Mouse (Mus musculus) gastrocnemius, postnatal 10 days (tissue): Measurements from ENCODE around the gene Dand5. TPM values are rescaled to one million over a fixed set of nuclear protein-coding genes. Genes with fewer than 3 reads are reported as not detected.

Experiments used
- DNase-seq: peaks from one replicate; pipeline ENCODE4 v3.0.0; 2021; ENCODE audit warnings: mixed read lengths
- total RNA-seq, 2 experiments: library from RNA; stranded (reverse); gene quantifications; 2 replicates each; pipeline ENCODE4 v1.2.3; 2021

Dand5 gene
- total RNA-seq, 2 experiments from 2014 or later, result 5.8 to 7.3 TPM

- DNase-seq, result peak; percentile 63
Observed at GRCm38 (mm10) chr8:84783919-84784581, 38.6 kb downstream of the Dand5 start.

- no peak for DNase-seq
Observed at GRCm38 (mm10) chr8:84783198-84783918, 39.3 kb downstream of the Dand5 start.

- peak; percentile 55 for DNase-seq
Observed at GRCm38 (mm10) chr8:84782680-84783079, 39.9 kb downstream of the Dand5 start.

GRCm38 (mm10) chr8:84781686-84782505, 40.7 kb downstream of the Dand5 start:
- DNase-seq, result no peak

GRCm38 (mm10) chr8:84780949-84781680, 41.5 kb downstream of the Dand5 start:
- no peak for DNase-seq

- no peak for DNase-seq
Observed at GRCm38 (mm10) chr8:84780225-84780555, 42.4 kb downstream of the Dand5 start.

- DNase-seq, result no peak
Observed at GRCm38 (mm10) chr8:84779519-84780224, 43.0 kb downstream of the Dand5 start.

- DNase-seq, result no peak
Observed at GRCm38 (mm10) chr8:84778638-84779380, 43.8 kb downstream of the Dand5 start.

- DNase-seq, result no peak
Observed at GRCm38 (mm10) chr8:84777899-84778637, 44.6 kb downstream of the Dand5 start.

GRCm38 (mm10) chr8:84776569-84776968, 46.1 kb downstream of the Dand5 start:
- DNase-seq, result no peak

- DNase-seq, result no peak
Observed at GRCm38 (mm10) chr8:84775621-84776113, 47.0 kb downstream of the Dand5 start.

GRCm38 (mm10) chr8:84775105-84775591, 47.5 kb downstream of the Dand5 start:
- DNase-seq, result peak; percentile 46

GRCm38 (mm10) chr8:84774473-84774911, 48.1 kb downstream of the Dand5 start:
- DNase-seq, result peak; percentile 63

GRCm38 (mm10) chr8:84773833-84774232, 48.8 kb downstream of the Dand5 start:
- peak; percentile 79 for DNase-seq

GRCm38 (mm10) chr8:84773304-84773703, 49.3 kb downstream of the Dand5 start:
- DNase-seq, result no peak

- DNase-seq, result no peak
Observed at GRCm38 (mm10) chr8:84772628-84773027, 50.0 kb downstream of the Dand5 start.

- no peak for DNase-seq
Observed at GRCm38 (mm10) chr8:84771941-84772378, 50.7 kb downstream of the Dand5 start.

GRCm38 (mm10) chr8:84771000-84771687, 51.5 kb downstream of the Dand5 start:
- no peak for DNase-seq
